Mouse (Mus musculus) hematopoietic stem cell, adult 5-6 weeks (primary cell): ENCODE results near the gene Satb1. TPM values are rescaled to one million over a fixed set of nuclear protein-coding genes. Genes with fewer than 3 reads are reported as not detected.

ENCODE experiments used
- ATAC-seq, 2 experiments: fragments of 125-278 bp in 1 of 2; replicated peaks in 1 of 2; 2 replicates each; pipeline ENCODE4 v1.8.0; 2016 to 2017; ENCODE audit warnings: inconsistent platforms in 2 of 2, mild to moderate bottlenecking in 2 of 2, moderate number of reproducible peaks in 2 of 2, low read depth in 1 of 2, moderate TSS enrichment in 1 of 2; ENCODE audit not compliant: low FRiP score in 2 of 2, poor library complexity in 2 of 2, severe bottlenecking in 2 of 2, insufficient read depth in 1 of 2, low TSS enrichment in 1 of 2
- total RNA-seq: library from RNA; stranded (forward); fragments of 172-1452, 232-1000 nt; gene quantifications from 2 replicates; pipeline ENCODE4 v1.2.3, GENCODE M21; 2017

The Satb1 gene
- total RNA-seq, 1 experiment from 2014 or later: 64.1 TPM

- ATAC-seq: peak in 1 of 2 experiments; percentile 22; a peak in 2 of 4 replicates
These were observed 1.9 kb downstream of the Satb1 start for GRCm38 (mm10) chr17:51831121-51831701.

- no peak for ATAC-seq
These were observed 3.7 kb downstream of the Satb1 start for GRCm38 (mm10) chr17:51829436-51829835.

- no peak for ATAC-seq
These were observed 5.1 kb downstream of the Satb1 start for GRCm38 (mm10) chr17:51827922-51828410.

- ATAC-seq: no peak
These were observed 6.6 kb downstream of the Satb1 start for GRCm38 (mm10) chr17:51826461-51826860.

GRCm38 (mm10) chr17:51814301-51814700, 18.8 kb downstream of the Satb1 start:
- peak; percentile 78 to 86 for ATAC-seq

- peak in 1 of 2 experiments; percentile 4; a peak in 1 of 4 replicates for ATAC-seq
These were observed 19.3 kb downstream of the Satb1 start for GRCm38 (mm10) chr17:51813784-51814120.

GRCm38 (mm10) chr17:51812942-51813783, 19.9 kb downstream of the Satb1 start:
- ATAC-seq: peak in 1 of 2 experiments; percentile 26; a peak in 1 of 4 replicates

- no peak for ATAC-seq
These were observed 20.7 kb downstream of the Satb1 start for GRCm38 (mm10) chr17:51812261-51812941.

GRCm38 (mm10) chr17:51811911-51812260, 21.2 kb downstream of the Satb1 start:
- ATAC-seq: no peak

GRCm38 (mm10) chr17:51811086-51811868, 21.8 kb downstream of the Satb1 start:
- ATAC-seq: no peak

- ATAC-seq: no peak
These were observed 25.7 kb downstream of the Satb1 start for GRCm38 (mm10) chr17:51807429-51807828.

- no peak for ATAC-seq
These were observed 26.7 kb downstream of the Satb1 start for GRCm38 (mm10) chr17:51806124-51806960.

GRCm38 (mm10) chr17:51800208-51800607, 32.9 kb downstream of the Satb1 start:
- no peak for ATAC-seq

- no peak for ATAC-seq
These were observed 36.6 kb downstream of the Satb1 start for GRCm38 (mm10) chr17:51796459-51796858.

GRCm38 (mm10) chr17:51791226-51791625, 41.9 kb downstream of the Satb1 start:
- ATAC-seq: no peak

GRCm38 (mm10) chr17:51790387-51791060, 42.6 kb downstream of the Satb1 start:
- no peak for ATAC-seq
